Mouse (Mus musculus) megakaryocyte-erythroid progenitor cell, adult 5-6 weeks (primary cell): ENCODE data around the gene Prrc2a. TPM values are rescaled to one million over a fixed set of nuclear protein-coding genes. Genes with fewer than 3 reads are reported as not detected.

Source experiments
- ATAC-seq: replicated peaks from 2 replicates; pipeline ENCODE4 v1.8.0; 2016; ENCODE audit warnings: mild to moderate bottlenecking, inconsistent platforms; ENCODE audit not compliant: severe bottlenecking, poor library complexity, low FRiP score, low TSS enrichment
- total RNA-seq, 2 experiments: library from RNA; stranded (forward) in 1 of 2; stranded (reverse) in 1 of 2; fragments of 200-1000, 215-1000 nt in 1 of 2; fragments of >200 nt in 1 of 2; fragmentation: Nextera tagmentation in 1 of 2; gene quantifications; 2 replicates each; pipeline ENCODE4 v1.2.3; 2014 to 2017

The Prrc2a gene
- total RNA-seq, 2 experiments from 2014 or later: 47.1 to 430 TPM

DNA sequence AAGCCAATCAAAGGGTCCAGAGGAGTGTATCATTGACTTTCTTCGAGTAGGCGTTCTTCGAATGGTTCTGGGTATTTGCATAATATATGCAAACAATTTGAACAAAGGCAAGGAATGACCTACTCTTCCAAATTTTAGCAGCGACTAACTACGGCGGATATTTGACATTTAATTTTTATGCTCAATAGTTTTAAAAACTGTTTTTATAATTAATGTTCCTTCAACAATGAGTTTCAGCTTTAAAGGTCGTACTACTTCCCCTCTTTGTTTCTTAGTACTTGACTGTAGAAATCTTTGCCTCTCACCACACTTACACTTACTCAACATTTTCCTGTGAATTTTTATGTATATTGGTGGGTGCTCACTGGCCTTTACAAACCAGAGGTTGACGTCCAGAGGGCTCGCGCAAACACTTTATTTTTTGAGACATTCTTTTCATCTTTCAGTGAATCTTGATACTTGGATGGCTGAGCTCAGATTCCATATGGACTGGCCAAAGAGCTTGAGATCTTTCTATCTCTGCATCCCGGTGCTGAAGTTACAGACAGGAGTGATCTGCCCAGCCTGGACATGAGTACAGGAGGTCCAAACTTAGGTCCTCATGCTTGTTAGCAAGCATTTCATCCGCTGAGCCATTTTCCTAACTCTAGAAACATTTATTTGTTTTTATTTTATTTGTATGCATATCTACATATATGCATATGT, 906 bp upstream of the Prrc2a start:
- no peak for ATAC-seq

DNA sequence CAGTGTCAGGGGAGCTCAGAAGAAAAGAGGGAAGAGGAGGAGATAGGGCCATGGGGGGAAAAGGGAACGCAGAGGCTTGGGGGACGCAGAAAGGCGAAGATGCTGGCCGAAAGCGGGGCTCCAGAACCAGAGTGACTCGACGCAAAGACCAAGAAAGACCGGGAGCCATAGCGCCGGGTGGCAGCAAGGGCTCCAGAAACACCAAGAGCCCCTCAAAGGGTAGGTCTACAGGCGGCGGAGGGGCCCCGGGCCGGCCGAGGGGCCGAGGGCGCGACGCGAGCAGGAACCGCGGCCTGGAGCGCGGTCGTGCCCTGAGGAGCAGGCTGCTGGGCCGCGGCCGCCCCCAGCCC, 504 bp downstream of the Prrc2a start:
- ATAC-seq: no peak

- ATAC-seq: no peak
Measured at GRCm38 (mm10) chr17:35163326-35164081, 1.2 kb downstream of the Prrc2a start.

DNA sequence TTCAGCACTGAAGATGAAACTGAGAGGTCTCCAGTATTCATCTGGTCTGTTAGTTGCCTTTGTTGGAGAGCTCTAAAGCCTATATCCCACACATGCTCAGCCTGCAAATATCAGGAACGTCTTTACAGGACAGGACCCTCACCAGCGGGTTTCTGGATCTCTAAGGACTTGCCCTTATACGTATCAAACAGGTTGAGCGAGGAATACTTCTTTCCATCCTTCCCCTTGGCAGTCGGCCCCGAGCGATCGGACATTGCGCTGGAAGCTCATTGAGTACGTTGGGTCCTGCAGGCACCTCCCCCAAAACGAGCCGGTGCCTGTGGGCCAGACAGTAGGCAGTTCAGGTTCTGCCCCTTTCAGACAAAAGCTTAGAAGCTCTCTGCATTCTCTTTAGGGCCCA, 2.0 kb downstream of the Prrc2a start:
- no peak for ATAC-seq

DNA sequence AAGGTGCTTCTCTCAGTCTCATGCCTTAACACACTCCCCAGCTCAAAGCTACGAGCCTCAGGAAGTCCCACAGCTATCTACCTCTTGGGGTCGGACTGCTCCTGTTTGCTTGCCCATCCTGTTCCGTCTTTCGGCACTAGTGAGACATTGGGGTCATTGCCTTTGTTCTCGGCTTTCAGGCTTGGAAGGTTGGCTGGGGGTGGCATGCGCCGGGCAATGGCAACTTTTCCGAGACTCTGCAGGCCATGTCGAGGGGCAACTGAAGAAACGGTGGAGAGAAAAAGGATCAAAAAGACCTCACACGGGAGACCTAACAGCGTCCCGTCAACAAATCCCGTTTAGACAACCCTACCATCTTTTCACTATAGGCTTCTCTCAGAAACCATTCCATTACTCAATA, 2.6 kb downstream of the Prrc2a start:
- no peak for ATAC-seq

DNA sequence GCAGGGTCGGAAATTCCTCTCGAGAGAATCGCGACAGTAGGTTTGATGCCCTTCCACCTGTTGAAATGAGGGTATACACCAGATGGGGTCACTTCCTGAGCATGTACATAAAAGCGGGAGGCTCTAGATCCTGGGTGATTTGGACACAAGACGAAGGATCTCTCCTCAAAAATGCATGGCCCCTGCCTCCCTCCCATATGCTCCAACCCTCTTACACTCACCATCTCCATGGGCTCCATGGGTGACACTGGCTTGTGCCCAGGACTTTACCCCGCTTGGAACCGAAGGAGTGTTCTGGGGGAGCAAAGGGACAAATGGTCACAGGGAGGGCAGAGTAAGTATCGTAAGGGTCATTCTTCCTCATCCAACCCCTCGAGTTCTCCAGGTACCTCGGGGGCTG, 3.3 kb downstream of the Prrc2a start:
- no peak for ATAC-seq

DNA sequence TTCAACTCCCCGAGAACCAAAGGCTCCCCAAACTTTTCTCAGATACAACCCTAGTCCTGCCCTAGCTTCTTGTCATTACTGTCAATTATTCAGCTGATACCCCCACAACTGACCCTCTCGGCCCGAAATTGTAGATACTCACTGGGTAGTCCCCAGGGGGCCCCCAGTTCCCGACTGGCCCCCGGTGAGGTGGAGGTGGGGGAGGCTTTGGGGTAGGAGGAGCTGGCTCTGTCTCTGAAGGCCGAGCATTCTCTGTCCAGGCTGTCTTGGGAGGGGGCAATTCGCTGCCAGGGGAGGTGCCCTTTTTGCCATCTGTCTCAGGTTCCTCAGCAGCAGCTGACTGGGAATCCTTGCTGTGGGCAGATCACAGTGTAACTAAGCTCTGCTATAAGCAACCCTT, 5.1 kb downstream of the Prrc2a start:
- no peak for ATAC-seq

- no peak for ATAC-seq
Measured at GRCm38 (mm10) chr17:35158850-35159593, 5.7 kb downstream of the Prrc2a start.

DNA sequence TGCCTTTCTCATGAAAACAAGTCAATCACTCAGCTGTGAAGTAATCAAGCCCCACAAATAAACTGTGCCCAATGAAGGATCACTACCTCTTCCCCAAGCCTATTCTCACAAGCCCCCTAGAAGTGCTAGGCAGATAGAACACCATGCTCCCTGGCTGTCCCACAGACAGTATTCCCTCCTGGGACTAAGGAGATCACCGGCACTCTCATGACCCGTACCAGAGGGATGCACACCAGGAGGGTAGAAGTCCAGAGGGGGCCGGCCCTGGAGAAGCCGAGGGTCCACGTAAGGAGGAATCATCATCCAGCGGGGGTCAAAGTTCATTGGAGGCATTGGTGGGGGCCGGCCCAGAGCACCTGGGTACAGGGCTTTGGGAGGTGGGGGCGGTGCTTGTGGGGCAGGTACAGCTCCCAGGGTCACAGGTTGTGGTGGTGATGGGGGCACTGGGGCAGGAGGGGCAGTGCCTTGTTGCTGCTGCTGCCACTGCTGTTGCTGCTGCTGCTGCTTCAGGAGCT, 7.0 kb downstream of the Prrc2a start:
- ATAC-seq: no peak

- ATAC-seq: no peak
Measured at GRCm38 (mm10) chr17:35157254-35157653, 7.4 kb downstream of the Prrc2a start.

- no peak for ATAC-seq
Measured at GRCm38 (mm10) chr17:35156461-35157200, 8.1 kb downstream of the Prrc2a start.

DNA sequence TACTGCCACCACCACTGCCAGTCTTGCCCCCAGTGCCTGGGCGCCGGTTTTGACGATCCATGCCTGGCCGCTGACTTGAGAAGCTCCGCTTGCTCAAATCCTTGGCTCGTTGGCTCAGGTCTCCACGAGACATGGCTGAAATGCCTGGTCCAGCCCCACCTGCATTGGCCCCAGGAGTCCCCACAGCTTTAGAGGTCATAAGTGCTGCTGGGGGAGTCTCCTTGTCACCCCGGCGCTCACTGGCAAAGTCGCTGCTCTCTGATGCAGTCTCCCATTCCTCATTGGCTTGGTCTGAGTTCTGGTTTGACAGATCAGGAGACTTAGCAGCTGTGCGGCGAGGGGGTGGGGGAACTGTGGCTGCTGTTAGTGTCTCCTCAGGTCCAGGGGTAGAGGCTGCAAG, 9.2 kb downstream of the Prrc2a start:
- ATAC-seq: no peak

DNA sequence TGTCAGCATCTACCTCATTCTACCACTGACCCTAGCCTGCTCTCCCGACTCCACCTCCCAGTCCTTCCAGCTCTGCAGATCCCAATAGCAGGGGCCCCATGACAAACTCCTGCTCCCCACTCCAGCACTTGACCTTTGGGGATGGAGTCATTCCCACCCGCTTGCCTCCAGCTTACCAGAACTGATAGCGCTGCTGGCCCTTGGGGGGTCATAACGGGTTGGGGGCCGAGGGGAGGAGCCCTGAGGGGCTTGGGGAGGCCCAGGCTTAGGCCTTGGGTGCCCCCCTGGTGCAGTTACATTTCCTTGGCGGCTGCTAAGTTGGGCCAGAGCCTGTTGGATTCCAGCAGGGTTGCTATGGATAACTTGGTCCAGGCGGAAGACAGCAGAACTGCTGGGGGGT, 10.1 kb downstream of the Prrc2a start:
- ATAC-seq: no peak

- ATAC-seq: no peak
Measured at GRCm38 (mm10) chr17:35153931-35154330, 10.8 kb downstream of the Prrc2a start.

- no peak for ATAC-seq
Measured at GRCm38 (mm10) chr17:35153077-35153476, 11.6 kb downstream of the Prrc2a start.

DNA sequence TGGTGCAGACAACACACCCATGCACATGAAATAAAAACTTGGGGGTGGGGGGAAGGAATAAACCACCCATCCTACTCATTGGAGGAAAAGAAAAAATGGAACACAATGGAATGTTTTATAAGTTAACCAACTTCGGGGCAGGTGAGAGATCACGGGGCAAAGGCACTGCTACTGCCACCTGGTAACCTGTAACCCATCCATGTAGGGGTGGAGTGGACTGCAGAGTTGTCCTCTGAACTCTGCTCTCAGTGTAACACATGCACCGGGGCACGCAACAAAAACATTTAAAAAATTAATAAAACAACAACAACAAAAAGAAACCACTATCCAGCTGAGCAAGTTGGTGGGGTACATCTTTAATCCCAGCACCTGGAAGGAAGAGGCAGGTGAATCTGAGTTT, 12.6 kb downstream of the Prrc2a start:
- ATAC-seq: no peak

GRCm38 (mm10) chr17:35147922-35148639, 16.6 kb downstream of the Prrc2a start:
- ATAC-seq: no peak

GRCm38 (mm10) chr17:35147348-35147747, 17.3 kb downstream of the Prrc2a start:
- no peak for ATAC-seq

GRCm38 (mm10) chr17:35146139-35146538, 18.6 kb downstream of the Prrc2a start:
- ATAC-seq: no peak
